Mouse (Mus musculus) cerebellum, adult 11-12 months (tissue): Measurements from ENCODE around the gene Cerkl.

Experiments
- DNase-seq: peaks from one replicate; pipeline ENCODE4 v3.0.0; 2022

The Cerkl gene

DNA sequence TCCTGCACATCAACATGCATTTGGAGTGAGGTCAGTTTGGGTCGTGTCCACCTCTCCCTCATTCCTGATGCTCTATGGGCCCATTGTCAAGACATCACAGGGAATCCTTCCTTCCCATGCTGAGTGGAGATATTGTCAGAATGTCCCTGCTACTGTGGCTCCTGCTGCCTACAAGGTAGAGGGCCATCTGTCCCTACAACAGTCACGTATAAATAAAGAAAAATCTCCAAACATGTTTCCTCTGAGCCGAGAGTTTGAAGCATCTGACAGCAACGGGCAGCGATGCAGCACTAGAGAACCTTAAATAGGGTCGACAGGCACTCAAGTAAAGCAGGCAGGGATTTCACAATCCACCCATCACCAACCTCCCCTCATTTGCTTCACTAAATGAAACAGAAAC lies 13.7 kb downstream of the Cerkl start:
- peak; percentile 95 for DNase-seq

DNA sequence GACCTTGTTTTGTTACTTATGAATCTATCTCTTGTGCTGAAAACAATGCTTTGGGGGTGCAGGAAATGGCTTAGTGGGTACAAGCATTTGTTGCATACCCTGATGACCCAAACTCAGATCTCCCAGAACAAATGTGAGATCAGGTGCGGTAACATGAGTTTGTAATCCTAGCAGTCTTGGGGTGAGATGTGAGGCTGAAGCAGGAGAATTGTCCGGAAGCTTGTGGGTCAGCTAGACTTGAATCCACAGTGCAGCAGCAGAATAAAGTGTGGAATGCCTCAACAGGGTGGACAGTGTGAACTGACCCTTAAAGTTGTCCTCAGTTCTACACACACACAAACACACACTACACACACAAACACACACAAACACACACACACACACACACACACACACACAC lies 14.4 kb downstream of the Cerkl start:
- DNase-seq = no peak

DNA sequence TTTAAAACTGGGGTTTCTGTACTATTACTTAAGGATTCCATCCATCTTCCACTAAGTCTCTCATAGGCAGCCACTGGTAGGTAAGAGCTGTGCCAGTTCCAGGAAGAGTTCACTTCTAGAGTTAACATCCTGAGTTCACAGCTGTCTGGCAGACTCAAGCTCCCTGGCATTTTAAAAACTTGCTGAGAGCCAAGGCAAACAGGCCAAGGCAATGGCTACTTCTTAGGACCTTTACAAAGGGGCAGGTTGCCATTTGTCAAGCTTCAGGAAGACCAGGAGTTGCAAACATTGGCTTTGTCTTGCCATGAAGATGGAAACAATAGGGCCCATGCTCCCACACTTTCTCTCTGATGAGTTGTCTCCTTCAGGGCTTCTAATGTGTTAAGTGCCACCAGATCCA lies 26.5 kb downstream of the Cerkl start:
- no peak for DNase-seq

DNA sequence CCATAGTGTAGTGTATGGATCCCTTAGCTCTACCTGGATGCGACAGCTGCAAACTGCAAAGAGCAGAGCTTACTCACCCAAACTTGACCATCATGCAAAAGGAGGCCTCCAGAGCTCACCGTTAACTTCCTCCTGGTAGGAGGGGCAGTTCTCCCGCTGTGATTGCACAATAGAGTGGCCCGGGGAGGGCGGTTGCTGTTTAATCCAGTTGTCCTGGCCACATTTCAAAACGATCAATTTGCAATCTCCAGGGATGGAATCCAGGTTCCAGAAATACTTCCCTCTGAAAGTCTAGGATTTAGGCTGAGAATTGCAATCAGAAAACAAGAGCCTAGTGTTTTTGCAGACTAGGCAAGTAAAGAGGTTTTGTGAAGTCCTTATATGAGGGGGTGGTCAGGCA lies 26.9 kb downstream of the Cerkl start:
- no peak for DNase-seq

DNA sequence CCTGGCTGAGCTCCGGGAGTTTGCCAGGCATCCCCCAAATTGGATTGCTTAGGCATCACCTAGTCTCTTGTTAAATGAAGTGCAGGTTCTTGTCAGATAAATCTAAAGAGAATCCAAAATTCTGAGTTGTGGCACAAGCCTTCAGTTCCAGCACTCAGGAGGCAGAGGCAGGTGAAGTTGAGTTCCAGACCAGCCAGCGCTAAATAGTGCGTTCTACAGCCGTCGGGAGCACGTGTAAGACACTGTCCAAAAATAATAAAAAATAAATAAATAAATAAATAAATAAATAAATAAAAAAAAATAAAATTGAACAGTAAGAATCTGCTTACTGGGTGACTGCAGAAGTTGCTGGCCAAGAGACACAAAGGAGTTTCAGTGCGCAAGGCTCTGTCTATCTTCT lies 27.5 kb downstream of the Cerkl start:
- no peak for DNase-seq

DNA sequence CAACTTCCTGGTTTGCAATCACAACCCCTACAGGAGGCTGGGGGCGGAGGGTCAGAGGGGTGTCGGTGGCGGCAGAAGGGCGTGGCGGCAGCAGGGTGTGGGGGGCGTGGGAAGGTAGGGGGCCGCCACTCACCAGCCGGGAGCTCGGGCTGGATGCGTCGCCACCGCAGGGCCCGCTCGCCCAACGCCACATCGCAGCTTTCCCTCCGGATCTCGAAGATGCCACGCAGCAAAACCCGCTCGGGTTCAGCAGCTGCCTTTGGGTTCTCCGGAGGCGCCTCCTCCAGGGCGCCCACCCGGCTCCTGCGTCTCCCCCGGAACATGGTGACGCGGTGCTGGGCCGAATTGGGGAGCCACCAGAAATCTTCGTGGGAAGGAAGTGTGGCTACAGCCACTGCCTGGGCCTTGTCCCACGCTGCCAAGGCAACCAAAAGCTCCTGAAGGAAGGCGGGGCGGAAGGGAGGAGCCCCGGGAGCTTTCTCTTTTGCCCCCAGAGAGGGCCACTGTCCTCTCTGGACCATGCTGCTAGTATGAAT lies 27.9 kb downstream of the Cerkl start:
- peak; percentile 76 for DNase-seq

DNA sequence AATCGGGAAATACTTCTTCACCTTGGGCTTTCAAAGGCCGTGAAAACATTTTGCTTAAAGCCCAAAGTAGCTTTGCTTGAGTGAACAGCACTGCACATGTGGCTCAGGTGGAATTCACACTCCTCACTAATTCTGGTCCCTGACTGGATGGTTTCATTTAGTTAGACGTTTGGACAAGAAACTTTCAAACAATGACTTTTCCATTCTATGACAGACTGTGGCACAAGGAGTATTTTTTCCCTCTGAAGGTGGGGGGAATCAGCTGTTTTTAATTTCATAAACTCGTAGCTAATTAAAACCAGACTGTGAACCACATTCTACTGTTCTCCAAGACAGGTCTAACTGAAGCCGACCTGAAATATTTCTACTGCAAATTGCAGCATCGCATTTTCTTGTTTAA lies 28.6 kb downstream of the Cerkl start:
- DNase-seq = no peak

DNA sequence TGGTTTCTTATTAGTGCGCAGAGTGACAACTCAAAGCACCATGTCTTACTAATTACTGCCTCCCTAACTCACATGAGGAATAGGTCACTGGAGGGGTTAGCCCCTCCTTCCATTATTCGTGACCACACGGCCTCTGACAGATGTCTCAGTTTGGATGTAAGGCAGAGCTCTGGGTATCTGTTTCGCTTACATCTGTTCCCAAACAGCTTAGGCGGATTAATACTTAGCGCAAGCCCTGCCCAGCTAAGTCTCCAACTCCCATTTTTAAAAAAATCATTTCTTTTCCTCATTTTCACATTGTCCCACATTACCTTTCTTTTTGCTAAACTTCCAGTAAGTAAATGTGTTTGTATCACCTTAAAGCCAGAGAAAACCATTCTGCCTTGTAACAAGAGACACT lies 34.9 kb downstream of the Cerkl start:
- DNase-seq = no peak

DNA sequence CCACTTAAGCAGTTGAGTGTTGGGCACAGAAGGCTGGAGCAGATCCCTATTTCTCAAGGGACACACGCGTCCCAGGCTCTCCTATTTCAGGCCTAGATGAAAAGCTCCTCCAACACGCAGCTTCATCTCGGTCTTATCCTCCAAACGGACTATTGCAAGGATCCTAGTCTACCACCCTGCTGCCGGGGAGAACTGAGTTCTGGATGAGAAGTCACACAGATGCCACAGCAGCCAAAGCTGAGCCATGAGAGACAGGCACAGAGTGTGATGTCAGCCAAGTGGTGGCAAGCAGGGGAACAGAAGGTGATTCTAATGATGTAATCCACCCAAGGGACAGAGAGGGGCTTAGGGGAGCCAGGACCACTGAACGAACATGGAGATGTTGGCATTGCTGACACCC lies 42.1 kb downstream of the Cerkl start:
- peak; percentile 64 for DNase-seq

DNA sequence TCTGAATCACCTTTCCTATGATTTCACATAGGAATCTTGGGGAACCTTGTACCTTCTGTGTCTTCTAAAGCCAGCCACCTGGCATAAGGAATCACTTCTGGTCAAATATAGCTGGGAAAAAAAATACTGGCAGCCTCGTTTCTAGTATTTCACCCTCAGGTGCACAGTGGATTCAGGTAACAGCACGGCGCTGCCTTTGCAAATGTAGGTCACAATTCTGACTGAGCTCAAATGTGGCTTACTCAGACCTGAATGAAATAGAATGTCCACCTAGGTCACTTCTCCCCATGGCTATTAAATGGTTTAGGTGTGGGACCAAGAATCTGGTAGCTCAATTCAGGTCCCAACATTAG lies 45.7 kb downstream of the Cerkl start:
- DNase-seq = peak; percentile 75

DNA sequence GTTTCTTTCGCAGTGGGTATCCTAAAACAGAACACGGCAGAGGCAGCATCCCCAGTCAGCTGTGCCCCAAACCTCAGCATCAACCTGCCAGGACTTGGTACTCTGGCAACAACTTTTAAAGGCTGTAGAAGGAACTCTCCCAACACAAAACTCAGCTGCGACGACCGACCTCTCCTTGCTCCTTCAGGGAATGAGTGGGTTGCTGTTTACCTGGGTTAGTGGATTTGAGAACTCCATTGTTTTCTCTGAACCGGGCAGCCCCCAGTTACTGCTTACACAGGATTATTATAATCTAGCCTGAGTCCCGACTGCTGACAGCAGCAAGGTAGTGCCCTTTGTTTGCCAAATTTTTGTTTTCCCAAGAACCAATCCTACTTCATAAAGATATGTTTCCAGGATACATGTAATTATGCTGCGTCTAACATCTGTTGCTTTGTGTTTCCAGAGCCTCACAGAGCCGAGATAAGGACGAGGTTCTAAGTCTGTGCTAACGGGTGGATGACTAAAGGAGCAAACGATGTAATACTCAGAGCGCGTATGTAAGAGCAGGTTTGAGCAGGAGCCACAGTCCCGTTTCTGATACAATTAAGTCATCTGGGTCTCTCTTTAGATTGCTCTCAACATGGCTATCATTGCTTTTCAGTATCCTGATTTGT lies 46.2 kb downstream of the Cerkl start:
- no peak for DNase-seq

DNA sequence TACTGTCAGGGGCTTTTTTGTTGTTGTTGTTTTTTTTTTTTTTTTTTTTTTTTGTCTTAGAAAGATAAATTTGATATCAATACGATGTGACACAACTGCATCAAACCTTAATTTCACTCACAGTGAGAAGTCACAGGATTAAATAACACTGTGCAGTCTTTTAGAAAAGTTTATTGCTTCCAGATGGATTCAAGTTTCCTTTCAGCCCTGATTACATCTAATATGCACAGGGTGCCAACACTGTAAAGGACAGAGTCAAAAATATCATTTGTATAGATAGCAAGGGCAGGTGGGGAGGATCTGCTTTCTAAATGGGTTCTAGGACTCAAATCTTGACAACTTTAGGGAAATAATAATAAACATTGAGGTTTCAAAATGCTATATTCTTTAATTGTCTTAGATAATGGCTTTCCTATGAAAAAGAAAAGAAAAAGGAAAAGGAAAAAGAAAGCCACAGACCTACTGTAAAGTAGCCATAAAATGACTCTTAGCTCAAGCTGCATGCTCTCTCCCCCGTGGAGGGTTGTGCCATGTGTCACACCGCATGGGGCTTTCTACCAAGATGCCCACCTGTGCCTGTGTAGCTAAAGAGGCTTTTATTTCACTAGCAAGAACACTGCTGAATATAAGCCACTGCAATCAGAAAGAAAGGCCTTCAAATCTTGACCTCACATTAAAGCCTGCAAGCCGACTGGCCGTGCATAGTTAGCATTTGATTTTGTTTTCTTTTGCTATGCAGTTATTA lies 50.8 kb downstream of the Cerkl start:
- peak; percentile 90 for DNase-seq

DNA sequence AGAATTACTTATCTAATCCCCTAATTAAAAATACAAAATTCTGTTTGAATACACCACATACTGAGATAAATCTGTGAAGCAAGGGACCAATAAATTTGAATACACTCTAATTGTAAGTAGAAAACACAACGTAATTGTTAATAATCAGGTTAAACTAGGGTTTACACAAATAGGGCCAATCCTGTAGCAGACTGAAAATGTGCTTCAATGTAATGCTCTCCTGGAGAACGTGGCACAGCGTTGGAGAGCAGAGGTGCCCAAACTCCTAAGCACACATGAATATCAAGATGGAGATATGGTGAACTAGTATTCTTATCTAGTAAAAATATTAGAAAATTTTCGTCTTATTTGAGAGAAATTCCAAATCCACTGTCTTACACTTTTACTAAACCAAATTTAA lies 56.5 kb downstream of the Cerkl start:
- DNase-seq = no peak

DNA sequence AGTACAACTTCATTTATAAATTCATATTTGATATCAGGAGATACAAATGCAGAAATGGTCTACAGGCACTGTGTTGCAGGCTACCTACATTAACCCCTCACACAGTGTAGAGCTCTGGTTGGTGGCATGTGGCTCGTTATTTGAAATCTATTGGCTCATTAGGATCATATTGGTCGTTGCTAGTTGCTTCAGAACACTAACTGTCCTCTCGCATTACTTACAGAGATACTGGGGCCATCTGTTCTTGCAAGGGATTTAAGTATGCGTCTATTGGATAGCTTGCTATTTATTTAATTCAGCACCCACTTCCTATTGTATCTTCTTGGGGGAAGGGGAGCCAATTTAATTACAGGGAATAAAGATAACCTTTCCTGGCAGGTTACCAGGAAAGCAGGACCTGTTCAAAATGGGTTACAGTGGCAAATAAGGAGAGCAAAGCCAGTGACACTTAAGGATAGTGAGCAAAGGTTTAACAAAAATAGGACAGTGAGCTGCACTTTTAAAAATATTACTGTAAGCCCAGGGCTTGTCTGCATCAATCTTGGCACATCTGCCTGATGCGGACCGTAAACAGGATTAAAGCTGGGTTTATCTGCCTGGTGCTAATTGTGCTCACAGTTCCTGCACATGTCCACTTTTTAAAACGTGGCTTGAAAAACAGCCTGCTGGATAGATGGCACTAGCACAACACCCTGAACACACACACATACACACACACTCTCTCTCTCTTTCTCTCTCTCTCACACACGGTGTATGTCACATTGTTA lies 57.2 kb downstream of the Cerkl start:
- peak; percentile 39 for DNase-seq

DNA sequence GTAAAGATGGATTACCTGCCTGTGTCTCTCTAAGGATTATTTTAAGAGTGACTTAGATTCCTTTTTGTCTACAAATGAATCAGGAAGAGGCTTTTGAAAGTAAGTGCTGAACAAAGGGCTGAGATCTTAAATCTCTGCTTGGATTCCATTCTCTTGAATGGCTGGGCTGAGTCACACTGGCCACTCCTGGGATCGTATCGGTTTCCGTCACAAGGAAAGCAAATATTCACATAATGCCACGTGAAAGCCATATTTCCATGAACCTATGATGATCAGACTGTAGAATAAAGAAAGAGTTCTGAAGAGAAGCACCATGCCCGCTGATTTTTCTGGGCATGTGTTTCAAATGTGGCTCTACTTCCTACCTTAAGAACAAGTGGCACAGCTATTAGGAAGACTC lies 57.8 kb downstream of the Cerkl start:
- no peak for DNase-seq

DNA sequence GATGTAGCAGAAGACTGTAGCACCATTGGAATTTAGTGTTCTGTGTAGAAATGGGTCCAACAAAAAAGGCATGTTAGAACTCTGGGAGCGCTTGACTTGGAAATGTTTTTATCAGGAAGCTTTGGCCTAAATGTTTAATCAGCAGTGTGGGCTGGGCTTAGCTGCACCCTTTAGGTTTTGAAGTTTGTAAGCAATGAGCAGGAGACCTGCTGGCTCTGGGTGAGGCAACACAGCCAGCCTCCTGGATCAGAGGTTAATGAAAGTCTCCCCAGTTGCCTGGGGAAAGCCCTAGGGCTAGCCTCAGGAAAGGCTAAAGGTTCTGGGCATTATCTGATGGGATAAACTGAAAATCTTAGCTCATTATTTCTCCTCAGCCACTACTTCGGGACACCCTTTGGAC lies 58.2 kb downstream of the Cerkl start:
- DNase-seq = no peak

DNA sequence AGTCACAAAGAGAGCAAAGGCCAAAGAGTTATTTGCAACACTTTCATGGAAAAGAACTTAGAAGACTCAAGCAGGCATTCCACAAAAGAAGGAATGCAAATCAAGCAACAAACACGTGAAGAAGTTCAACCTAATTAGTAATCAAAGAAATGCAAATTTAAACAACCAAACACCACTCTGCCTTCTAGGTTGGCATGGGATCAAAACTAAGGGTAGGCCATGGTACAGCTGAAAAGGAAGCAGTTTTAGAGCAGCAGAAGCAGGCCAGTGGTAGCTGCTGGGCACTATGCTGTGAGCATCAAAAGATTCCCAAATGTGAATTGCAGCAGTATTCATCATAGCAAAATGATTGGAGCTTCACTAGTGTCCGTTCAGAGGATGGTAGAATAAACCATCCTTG lies 59.5 kb downstream of the Cerkl start:
- no peak for DNase-seq

DNA sequence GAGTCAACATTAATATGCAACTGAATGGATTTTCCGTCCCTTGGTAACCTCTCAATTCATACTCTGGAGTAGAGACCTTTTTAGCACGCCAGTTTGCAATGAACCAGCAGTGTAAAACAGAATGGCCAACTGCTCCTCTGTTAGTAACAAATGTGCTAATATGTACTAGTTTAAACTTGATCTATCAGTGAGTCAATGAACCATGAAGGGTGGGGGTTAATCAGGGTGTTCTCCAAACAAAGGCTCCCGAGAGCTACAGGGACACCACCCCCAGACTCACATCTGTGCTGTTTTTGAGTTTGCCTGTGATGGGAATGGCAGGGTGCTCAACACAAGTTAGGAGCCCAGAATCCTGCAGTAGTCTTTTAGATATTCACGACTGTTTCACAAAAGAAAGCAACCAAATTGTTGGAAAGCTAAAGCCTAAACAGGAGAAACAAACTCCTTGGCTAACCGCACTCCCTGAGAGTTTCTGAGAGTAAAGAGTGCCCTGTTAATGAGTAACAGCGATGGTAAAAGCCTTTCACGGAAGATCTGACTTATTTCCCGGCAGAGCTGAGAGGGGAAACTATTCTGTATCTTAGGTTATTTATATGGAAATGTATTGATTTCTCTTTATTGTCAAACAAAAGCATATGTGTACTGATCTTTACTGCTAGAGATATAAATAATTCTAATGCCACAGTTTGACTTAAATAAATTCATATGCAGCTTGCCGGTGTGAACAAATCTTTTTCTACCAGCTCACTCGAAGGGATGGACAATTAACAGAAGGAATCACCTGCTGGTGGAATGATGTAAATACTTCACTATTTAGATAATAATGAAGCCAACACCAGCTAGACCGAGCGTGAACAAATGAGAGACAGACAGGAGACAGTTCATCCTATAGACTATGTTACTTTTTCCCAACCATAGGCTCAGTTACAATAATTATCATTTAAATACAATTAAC lies 77.2 kb downstream of the Cerkl start:
- DNase-seq = no peak

DNA sequence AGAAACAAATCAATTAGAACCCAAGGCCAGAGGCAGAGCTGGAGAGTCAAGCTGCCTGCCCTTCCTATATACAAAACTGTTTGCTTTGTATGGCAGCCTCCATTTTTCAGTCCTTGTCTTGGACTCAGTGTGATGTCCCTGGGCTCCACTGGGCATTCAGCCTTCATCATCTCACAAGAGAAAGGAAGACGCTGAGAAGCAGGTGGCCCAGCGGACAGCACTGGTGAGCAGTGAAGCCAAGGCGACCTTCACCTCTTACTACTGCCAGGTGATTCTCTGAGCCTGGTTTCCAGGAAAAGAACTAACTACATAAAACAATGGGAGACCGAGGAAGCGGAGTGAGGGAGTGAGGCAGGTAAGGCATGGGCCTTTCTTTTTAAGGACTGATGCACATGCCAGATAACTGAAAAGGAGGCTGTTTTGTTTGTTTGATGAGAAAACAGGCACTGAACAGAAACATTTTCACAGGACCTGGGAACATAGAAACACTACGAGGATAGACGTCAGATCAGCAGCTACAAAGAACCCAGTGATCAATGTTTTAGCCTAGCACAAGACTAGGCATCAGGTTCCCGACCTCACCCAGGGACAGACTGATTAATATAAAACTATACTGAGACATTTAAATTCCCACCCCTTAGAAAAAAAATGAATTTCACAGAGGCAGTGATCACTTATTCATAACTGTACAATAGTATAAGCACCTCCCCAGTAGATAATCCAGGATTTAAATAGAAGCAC lies 78.1 kb downstream of the Cerkl start:
- DNase-seq = peak; percentile 73

DNA sequence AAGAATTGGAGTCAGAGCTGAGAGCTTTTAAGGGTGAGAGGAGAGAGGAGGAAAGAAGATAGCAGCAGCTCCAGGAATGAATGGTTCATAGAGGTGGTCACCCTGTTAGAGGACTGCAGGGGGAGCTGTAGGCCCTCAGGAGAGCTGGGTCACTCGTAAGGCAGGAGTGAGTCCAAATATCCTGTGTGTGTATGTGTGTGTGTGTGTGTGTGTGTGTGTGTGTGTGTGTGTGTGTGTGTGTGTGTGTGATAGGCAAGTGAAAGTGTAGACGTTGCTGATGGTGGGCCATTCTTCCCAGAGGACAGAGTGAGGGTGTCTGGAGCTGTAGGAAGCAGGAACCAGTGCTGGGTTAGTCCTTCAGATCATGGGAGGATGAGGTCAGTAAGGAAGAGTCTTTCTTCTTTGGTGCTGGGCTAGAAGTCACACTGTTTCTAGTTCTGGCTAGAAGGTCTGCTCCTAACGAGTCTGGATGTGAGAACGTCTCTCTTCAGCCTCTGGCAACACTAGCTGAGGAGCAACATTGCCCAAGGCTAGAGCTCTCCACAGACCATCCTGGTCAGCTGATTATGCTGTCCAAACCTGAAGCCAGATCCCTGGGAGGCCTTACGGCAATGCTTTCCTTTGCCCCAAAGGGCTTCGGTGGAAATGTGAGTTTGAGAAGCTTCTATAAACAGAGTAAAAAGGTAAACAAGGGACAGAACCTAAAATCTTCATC lies 83.9 kb downstream of the Cerkl start:
- peak; percentile 80 for DNase-seq

DNA sequence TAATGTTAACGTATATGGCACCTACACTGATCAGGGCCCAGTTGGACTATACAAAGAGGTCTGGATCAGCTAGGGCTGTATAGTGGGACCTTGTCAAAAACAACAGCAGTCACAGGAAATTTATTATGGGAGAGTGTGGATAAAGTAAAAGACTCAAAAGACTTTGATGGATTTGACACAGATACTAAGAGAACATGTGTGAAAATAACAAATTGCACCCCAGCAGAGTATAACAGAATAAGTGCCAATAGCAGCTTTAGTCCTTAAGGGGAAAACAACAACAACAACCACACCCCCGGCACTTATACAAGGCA lies 84.5 kb downstream of the Cerkl start:
- DNase-seq = no peak
